Mouse (Mus musculus): ENCODE data around the gene Gm49510. TPM values are rescaled to one million over a fixed set of nuclear protein-coding genes. Genes with fewer than 3 reads are reported as not detected.
A peak's percentile ranks its signal among the peaks of the same experiment; 100 is the strongest.

Gm49510 gene
- 1.3 TPM in 1 of 2 replicates, not detected in the other for total RNA-seq (2015; ENCODE audit: low replicate concordance)
- not detected in 2 replicates for total RNA-seq (2017; ENCODE audit: low replicate concordance)

GRCm38 (mm10) chr15:78899409-78899739, at the start of gene Gm49510:
TSS of gene Gm49510 (plus strand) at chr15:78899667.
- peak; percentile 15; the same call in 1 of the 2 replicates for ATAC-seq (replicated peaks; ENCODE audit: low FRiP score, poor library complexity, severe bottlenecking)

GRCm38 (mm10) chr15:78850059-78850824, 49.2 kb upstream of the Gm49510 start:
- ATAC-seq (replicated peaks; ENCODE audit: low FRiP score, poor library complexity, severe bottlenecking): no peak

DNA sequence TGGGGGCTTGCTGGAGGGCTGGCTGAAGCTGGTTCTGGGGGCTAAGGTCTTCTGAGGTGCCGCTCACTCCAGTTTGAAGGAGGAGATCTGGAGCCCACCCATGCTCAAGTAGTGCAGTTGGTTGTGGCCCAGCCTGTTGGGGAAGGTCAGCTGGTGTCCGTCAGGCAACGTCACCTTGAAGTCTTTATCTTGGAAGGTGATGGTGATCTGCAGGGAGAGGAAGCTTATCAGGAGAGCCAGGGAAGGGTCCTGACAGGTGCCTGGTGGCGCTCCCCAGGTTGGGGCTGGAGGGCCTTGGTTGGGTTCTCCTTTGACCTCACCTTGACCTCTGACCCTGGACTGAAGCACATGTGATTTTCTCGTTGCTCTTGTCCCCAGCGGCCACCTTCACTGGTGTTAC, 48.5 kb upstream of the Gm49510 start:
- no peak for ATAC-seq (replicated peaks; ENCODE audit: low FRiP score, poor library complexity, severe bottlenecking)

DNA sequence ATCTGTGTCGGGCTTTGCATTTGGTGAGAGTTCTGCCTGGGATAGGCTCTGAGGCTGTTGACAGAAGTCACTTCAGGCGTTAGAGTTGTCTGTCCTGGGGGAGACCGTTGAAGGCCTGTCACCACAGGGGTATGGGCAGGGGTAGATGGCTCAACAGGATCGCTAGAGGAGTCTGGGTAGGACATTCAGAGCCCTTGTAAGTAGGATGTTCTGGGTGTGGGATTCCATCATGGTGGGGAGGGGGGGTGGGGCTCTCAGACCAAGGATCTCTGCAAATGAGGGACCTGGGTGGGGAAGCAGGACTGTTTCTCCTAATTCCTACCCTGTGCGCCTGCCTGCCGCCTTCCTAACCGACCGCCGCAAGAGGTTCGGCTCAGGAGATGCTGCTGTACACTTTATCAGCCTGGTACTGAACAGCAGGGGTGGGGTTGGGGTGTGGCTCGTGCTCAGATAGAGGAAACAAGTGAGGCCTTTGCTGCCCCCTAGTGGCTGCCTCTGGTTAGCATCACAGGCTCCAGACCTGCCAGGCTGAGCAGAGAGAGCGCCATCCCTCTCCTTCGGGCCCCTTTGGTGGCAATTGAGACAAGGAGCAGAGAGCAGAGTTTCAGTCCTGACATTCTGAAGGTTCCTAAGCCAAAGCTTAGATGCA, 47.8 kb upstream of the Gm49510 start:
- peak; percentile 88 for ATAC-seq (replicated peaks; ENCODE audit: low FRiP score, poor library complexity, severe bottlenecking)

- no peak for ATAC-seq (replicated peaks; ENCODE audit: low FRiP score, poor library complexity, severe bottlenecking)
These were observed 44.0 kb upstream of the Gm49510 start, which contains the start of gene Lgals2 for GRCm38 (mm10) chr15:78855303-78855965. TSS of gene Lgals2 (minus strand) at chr15:78855529.

GRCm38 (mm10) chr15:78857009-78857408, 42.5 kb upstream of the Gm49510 start:
- ATAC-seq (replicated peaks; ENCODE audit: low FRiP score, poor library complexity, severe bottlenecking): no peak

DNA sequence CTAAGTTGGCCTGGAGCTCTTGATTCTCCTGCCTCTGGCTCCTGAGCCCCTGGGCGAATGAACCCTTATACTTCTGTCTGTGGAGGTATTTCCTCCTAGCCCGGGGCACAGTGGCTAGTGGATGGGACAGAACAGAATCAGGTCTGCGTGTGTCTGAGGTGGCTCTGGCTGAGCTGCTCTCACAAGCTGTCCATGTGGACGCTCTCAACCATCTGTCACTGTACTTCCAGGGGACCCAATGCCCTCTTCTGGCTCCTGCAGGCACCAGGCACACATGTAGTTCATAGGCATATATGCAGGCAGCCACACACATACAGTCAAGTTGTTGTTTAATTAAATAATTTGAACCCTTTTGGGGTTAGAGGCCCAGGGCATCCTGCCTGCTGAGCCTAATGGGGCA, 40.2 kb upstream of the Gm49510 start:
- ATAC-seq (replicated peaks; ENCODE audit: low FRiP score, poor library complexity, severe bottlenecking): no peak

DNA sequence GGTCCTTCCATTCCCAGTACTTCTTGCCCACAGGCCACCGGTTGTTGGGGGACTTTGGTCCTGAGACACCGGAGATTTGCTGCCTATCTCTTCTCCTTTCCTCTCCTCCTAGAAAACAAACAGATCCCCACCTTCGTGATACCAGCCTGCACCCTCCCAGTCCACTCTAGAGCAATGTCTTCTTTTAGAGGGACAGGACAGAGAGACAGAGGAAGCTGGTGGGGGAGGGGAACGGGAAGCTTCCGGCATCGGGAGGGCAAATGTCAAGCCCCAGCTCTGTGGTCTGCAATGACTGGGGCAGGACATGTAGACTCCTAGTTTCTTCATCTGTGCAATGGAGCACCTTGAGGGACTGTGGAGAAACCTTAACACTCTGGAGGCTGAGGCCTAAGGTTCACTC, 39.8 kb upstream of the Gm49510 start:
- ATAC-seq (replicated peaks; ENCODE audit: low FRiP score, poor library complexity, severe bottlenecking): no peak

DNA sequence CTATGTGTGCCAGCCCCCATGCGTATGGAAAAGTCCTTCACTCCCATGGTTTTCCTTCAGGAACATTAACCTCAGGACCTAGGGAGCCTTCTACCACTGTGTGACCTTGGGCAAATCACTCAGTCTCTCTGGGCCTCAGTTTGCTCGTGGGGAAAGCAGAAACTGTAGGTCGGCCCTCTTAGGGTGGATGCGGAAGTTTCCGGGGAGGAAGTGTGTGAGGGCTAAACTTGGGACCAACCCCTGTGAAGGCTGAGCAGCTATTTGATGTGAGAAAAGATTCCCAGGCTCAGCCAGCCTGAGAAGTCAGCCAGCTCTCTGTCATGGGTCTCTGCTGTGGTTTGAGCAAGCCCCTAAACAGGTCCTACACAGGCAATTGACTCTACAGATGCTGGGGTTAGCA, 37.2 kb upstream of the Gm49510 start:
- no peak for ATAC-seq (replicated peaks; ENCODE audit: low FRiP score, poor library complexity, severe bottlenecking)

DNA sequence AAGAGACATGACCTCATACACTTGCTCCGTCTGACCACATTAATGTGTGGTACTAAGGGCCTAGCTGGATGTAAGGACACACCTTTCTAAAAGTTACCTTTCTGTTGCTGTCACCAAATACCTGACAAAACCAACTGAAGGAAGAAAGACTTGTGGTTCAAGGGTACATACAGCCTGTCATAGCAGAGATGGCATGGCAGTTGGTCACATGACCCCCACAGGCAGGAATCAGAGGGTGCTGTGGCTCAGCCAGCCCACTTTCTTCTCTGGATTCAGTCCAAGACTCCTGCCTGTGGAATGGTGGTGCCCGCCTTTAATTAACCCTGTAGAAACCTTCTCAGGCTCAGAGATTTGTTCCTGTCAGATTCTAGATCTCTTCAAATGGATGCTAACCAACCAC, 36.3 kb upstream of the Gm49510 start:
- no peak for ATAC-seq (replicated peaks; ENCODE audit: low FRiP score, poor library complexity, severe bottlenecking)

- ATAC-seq (replicated peaks; ENCODE audit: low FRiP score, poor library complexity, severe bottlenecking): no peak
These were observed 35.6 kb upstream of the Gm49510 start for GRCm38 (mm10) chr15:78863852-78864253.

GRCm38 (mm10) chr15:78868398-78868797, 31.1 kb upstream of the Gm49510 start:
- no peak for ATAC-seq (replicated peaks; ENCODE audit: low FRiP score, poor library complexity, severe bottlenecking)

- ATAC-seq (replicated peaks; ENCODE audit: low FRiP score, poor library complexity, severe bottlenecking): no peak
These were observed 30.6 kb upstream of the Gm49510 start for GRCm38 (mm10) chr15:78868826-78869233.

DNA sequence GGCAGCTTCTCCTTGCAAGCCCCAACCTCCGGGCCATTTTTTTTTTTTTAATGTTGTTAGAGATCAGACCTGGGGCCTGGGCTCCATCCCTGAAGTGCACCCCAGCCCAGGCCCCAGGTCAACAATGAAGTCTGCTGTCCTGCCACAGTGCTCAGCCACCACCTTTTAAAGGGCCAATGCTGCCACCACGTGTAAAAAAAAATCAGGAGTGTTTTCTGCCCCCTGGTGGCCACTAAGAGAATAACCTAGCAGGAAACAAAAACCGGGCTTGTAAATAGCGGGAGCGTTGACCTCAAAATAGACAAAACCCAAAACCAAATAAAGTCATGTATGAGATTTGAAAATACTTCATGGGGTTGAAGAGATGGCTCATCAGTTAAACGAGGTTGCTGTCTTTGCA, 29.7 kb upstream of the Gm49510 start:
- ATAC-seq (replicated peaks; ENCODE audit: low FRiP score, poor library complexity, severe bottlenecking): 0 out of 2 replicates have a peak, but pooled peaks have one; percentile 58

GRCm38 (mm10) chr15:78872021-78872608, 27.4 kb upstream of the Gm49510 start:
- no peak for ATAC-seq (replicated peaks; ENCODE audit: low FRiP score, poor library complexity, severe bottlenecking)

DNA sequence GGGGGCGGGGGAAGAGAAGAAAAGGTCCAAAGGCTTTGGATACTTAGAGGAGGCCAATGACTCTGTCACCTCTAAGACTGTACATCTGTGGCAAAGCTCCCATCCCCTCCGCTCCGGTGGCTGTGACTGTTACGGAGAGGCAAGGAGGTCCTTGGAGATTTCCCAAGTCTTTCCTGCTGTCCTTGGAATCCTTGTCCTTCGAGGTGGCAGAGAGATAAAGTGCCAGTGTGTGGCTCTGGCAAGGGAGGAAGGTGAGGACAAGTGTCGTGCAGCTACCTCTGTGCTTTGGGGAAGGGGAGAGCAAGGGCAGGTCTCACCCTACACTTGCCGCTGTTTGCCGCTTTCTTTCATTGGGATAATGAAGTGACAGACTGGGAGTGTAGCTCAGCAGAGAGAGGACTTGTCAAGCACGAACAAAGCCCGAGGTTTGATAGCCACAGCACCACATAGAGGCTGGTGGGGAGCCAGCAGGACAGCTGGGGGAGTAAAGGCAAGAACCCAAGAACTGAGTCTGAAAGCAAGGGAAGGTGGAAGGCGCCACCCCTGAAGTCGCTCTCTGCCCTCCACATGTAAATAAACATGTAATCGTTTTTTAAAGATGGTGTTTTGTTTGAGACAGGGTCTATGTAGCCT, 25.5 kb upstream of the Gm49510 start:
- ATAC-seq (replicated peaks; ENCODE audit: low FRiP score, poor library complexity, severe bottlenecking): no peak

GRCm38 (mm10) chr15:78874989-78875388, 24.5 kb upstream of the Gm49510 start:
- ATAC-seq (replicated peaks; ENCODE audit: low FRiP score, poor library complexity, severe bottlenecking): no peak

GRCm38 (mm10) chr15:78875537-78875936, 23.9 kb upstream of the Gm49510 start:
- ATAC-seq (replicated peaks; ENCODE audit: low FRiP score, poor library complexity, severe bottlenecking): no peak

GRCm38 (mm10) chr15:78876258-78876696, 23.2 kb upstream of the Gm49510 start:
- peak; percentile 80 for ATAC-seq (replicated peaks; ENCODE audit: low FRiP score, poor library complexity, severe bottlenecking)
